Mouse (Mus musculus): Measurements from ENCODE around the gene Guca1b. TPM values are rescaled to one million over a fixed set of nuclear protein-coding genes. Genes with fewer than 3 reads are reported as not detected.

The Guca1b gene
- 0.70 and 0.81 TPM in 2 replicates for polyA plus RNA-seq (2014; fragmentation: Nextera tagmentation; extraction: Ambion mirVana)

GRCm38 (mm10) chr17:47385145-47385544 is at the start of gene Guca1b:
Gene Guca1b, plus strand, starts transcription at chr17:47385393.
- no peaks in the 10 kb centered on the region; the same call in 1 of the 2 replicates for H3K9me3 ChIP-seq (ENCODE audit: control insufficient read depth, low read length)
- WGBS = 35% methylated on average over 10 of the region's 10 CpGs
- H3K27ac ChIP-seq (ENCODE audit: low read depth, low read length) = no peak within 1 kb of the TSS
- no peak for ATAC-seq (ENCODE audit: low FRiP score)
- H3K27me3 ChIP-seq (ENCODE audit: control insufficient read depth, insufficient read depth, low read length) = no peaks in the 10 kb centered on the region; the same call in 1 of the 2 replicates
- DNase-seq (ENCODE audit: low spot score, missing footprints) = no peak
- H3K36me3 ChIP-seq (ENCODE audit: control insufficient read depth, insufficient read depth, low read length) = no peaks in the 10 kb centered on the region
- no peak within 1 kb of the TSS for H3K4me2 ChIP-seq
- H3K4me3 ChIP-seq (ENCODE audit: low read depth, low read length) = no peak within 1 kb of the TSS
- H3K4me1 ChIP-seq (ENCODE audit: control insufficient read depth, insufficient read depth, low read length) = 0 out of 2 replicates have a peak, but pooled peaks cover 3% of the 10 kb centered on the region
- H3K9ac ChIP-seq (ENCODE audit: low read length) = no peak within 1 kb of the TSS

GRCm38 (mm10) chr17:47343121-47343520 is 42.1 kb upstream of the Guca1b start:
- H3K36me3 ChIP-seq (ENCODE audit: control insufficient read depth, insufficient read depth, low read length) = peaks cover 29% of the 10 kb centered on the region
- no peaks in the 10 kb centered on the region for H3K27me3 ChIP-seq (ENCODE audit: control insufficient read depth, insufficient read depth, low read length)
- DNase-seq (ENCODE audit: low spot score, missing footprints) (no peak), ATAC-seq (ENCODE audit: low FRiP score) (no peak)
- H3K9me3 ChIP-seq (ENCODE audit: control insufficient read depth, low read length) = peaks cover 3% of the 10 kb centered on the region; the same call in 1 of the 2 replicates
- WGBS = 83% methylated on average over 2 of the region's 2 CpGs
- H3K4me1 ChIP-seq (ENCODE audit: control insufficient read depth, insufficient read depth, low read length) = no peaks in the 10 kb centered on the region
- no peak overlapping the region for H3K4me2 ChIP-seq
- H3K4me3 ChIP-seq (ENCODE audit: low read depth, low read length) = no peak overlapping the region
- H3K27ac ChIP-seq (ENCODE audit: low read depth, low read length) = no peak overlapping the region
- H3K9ac ChIP-seq (ENCODE audit: low read length) = no peak overlapping the region

GRCm38 (mm10) chr17:47349721-47350319 is 35.4 kb upstream of the Guca1b start:
- H3K4me2 ChIP-seq = no peak overlapping the region
- H3K9ac ChIP-seq (ENCODE audit: low read length) = no peak overlapping the region
- no peaks in the 10 kb centered on the region; the same call in 1 of the 2 replicates for H3K27me3 ChIP-seq (ENCODE audit: control insufficient read depth, insufficient read depth, low read length)
- H3K4me3 ChIP-seq (ENCODE audit: low read depth, low read length) = no peak overlapping the region
- peaks cover 20% of the 10 kb centered on the region for H3K9me3 ChIP-seq (ENCODE audit: control insufficient read depth, low read length)
- peaks cover 48% of the 10 kb centered on the region for H3K36me3 ChIP-seq (ENCODE audit: control insufficient read depth, insufficient read depth, low read length)
- 70% methylated on average over 3 of the region's 3 CpGs for WGBS
- no peak overlapping the region for H3K27ac ChIP-seq (ENCODE audit: low read depth, low read length)
- DNase-seq (ENCODE audit: low spot score, missing footprints) (no peak), ATAC-seq (ENCODE audit: low FRiP score) (no peak)
- no peaks in the 10 kb centered on the region for H3K4me1 ChIP-seq (ENCODE audit: control insufficient read depth, insufficient read depth, low read length)

GRCm38 (mm10) chr17:47359964-47360363 is 25.2 kb upstream of the Guca1b start:
- no peak for ATAC-seq (ENCODE audit: low FRiP score)
- Histone ChIP-seq H3K4me3 (ENCODE audit: low read depth, low read length) (no peak overlapping the region), H3K4me1 (ENCODE audit: control insufficient read depth, insufficient read depth, low read length) (no peaks in the 10 kb centered on the region), H3K36me3 (ENCODE audit: control insufficient read depth, insufficient read depth, low read length) (peaks cover 8% of the 10 kb centered on the region), H3K9me3 (ENCODE audit: control insufficient read depth, low read length) (no peaks in the 10 kb centered on the region), H3K4me2 (no peak overlapping the region), H3K9ac (ENCODE audit: low read length) (no peak overlapping the region), H3K27me3 (ENCODE audit: control insufficient read depth, insufficient read depth, low read length) (no peaks in the 10 kb centered on the region), H3K27ac (ENCODE audit: low read depth, low read length) (no peak overlapping the region)
- no peak for DNase-seq (ENCODE audit: low spot score, missing footprints)
- 35% methylated on average over 6 of the region's 6 CpGs for WGBS

GRCm38 (mm10) chr17:47361343-47361742 is 23.9 kb upstream of the Guca1b start:
- Histone ChIP-seq H3K27me3 (ENCODE audit: control insufficient read depth, insufficient read depth, low read length) (no peaks in the 10 kb centered on the region), H3K4me3 (ENCODE audit: low read depth, low read length) (no peak overlapping the region), H3K9ac (ENCODE audit: low read length) (no peak overlapping the region), H3K36me3 (ENCODE audit: control insufficient read depth, insufficient read depth, low read length) (peaks cover 3% of the 10 kb centered on the region; the same call in 1 of the 2 replicates), H3K4me1 (ENCODE audit: control insufficient read depth, insufficient read depth, low read length) (no peaks in the 10 kb centered on the region), H3K4me2 (no peak overlapping the region), H3K9me3 (ENCODE audit: control insufficient read depth, low read length) (no peaks in the 10 kb centered on the region), H3K27ac (ENCODE audit: low read depth, low read length) (no peak overlapping the region)
- no peak for ATAC-seq (ENCODE audit: low FRiP score)
- no peak for DNase-seq (ENCODE audit: low spot score, missing footprints)
- 88% methylated on average over 11 of the region's 11 CpGs for WGBS

- WGBS = 4% methylated on average over 35 of the region's 35 CpGs
- Histone ChIP-seq H3K9ac (ENCODE audit: low read length) (peak within 1 kb of the TSS; percentile 76), H3K27me3 (ENCODE audit: control insufficient read depth, insufficient read depth, low read length) (peaks cover 5% of the 10 kb centered on the region; the same call in 1 of the 2 replicates), H3K27ac (ENCODE audit: low read depth, low read length) (peak within 1 kb of the TSS; percentile 36; the same call in 1 of the 2 replicates), H3K9me3 (ENCODE audit: control insufficient read depth, low read length) (no peaks in the 10 kb centered on the region), H3K4me2 (peak within 1 kb of the TSS; percentile 81), H3K4me3 (ENCODE audit: low read depth, low read length) (peak within 1 kb of the TSS; percentile 80), H3K4me1 (ENCODE audit: control insufficient read depth, insufficient read depth, low read length) (peaks cover 3% of the 10 kb centered on the region; the same call in 1 of the 2 replicates), H3K36me3 (ENCODE audit: control insufficient read depth, insufficient read depth, low read length) (peaks cover 1% of the 10 kb centered on the region; the same call in 1 of the 2 replicates)
- ATAC-seq (ENCODE audit: low FRiP score) (peak; percentile 87), DNase-seq (ENCODE audit: low spot score, missing footprints) (peak; percentile 99)
Observed at GRCm38 (mm10) chr17:47368401-47369086, 16.6 kb upstream of the Guca1b start, which contains the start of gene Mrps10. Gene Mrps10, plus strand, starts transcription at chr17:47368887.

GRCm38 (mm10) chr17:47369087-47369443 is 16.1 kb upstream of the Guca1b start:
- Histone ChIP-seq H3K4me1 (ENCODE audit: control insufficient read depth, insufficient read depth, low read length) (peaks cover 3% of the 10 kb centered on the region; the same call in 1 of the 2 replicates), H3K9ac (ENCODE audit: low read length) (peak overlapping the region; percentile 76), H3K9me3 (ENCODE audit: control insufficient read depth, low read length) (no peaks in the 10 kb centered on the region), H3K4me2 (peak overlapping the region; percentile 81), H3K36me3 (ENCODE audit: control insufficient read depth, insufficient read depth, low read length) (peaks cover 2% of the 10 kb centered on the region; the same call in 1 of the 2 replicates), H3K4me3 (ENCODE audit: low read depth, low read length) (peak overlapping the region; percentile 80), H3K27me3 (ENCODE audit: control insufficient read depth, insufficient read depth, low read length) (peaks cover 5% of the 10 kb centered on the region; the same call in 1 of the 2 replicates), H3K27ac (ENCODE audit: low read depth, low read length) (peak overlapping the region; percentile 36; the same call in 1 of the 2 replicates)
- no peak for DNase-seq (ENCODE audit: low spot score, missing footprints)
- peak; percentile 51 for ATAC-seq (ENCODE audit: low FRiP score)
- 1% methylated on average over 20 of the region's 20 CpGs for WGBS

- ATAC-seq (ENCODE audit: low FRiP score) (0 out of 2 replicates have a peak, but pooled peaks have one; percentile 59), DNase-seq (ENCODE audit: low spot score, missing footprints) (peak; percentile 94)
- peaks cover 3% of the 10 kb centered on the region; the same call in 1 of the 2 replicates for H3K4me1 ChIP-seq (ENCODE audit: control insufficient read depth, insufficient read depth, low read length)
- H3K36me3 ChIP-seq (ENCODE audit: control insufficient read depth, insufficient read depth, low read length) = peaks cover 8% of the 10 kb centered on the region
- no peak overlapping the region for H3K4me2 ChIP-seq
- no peak overlapping the region for H3K9ac ChIP-seq (ENCODE audit: low read length)
- peaks cover 5% of the 10 kb centered on the region; the same call in 1 of the 2 replicates for H3K27me3 ChIP-seq (ENCODE audit: control insufficient read depth, insufficient read depth, low read length)
- no peak overlapping the region for H3K27ac ChIP-seq (ENCODE audit: low read depth, low read length)
- 10% methylated on average over 4 of the region's 4 CpGs for WGBS
- no peak overlapping the region for H3K4me3 ChIP-seq (ENCODE audit: low read depth, low read length)
- no peaks in the 10 kb centered on the region for H3K9me3 ChIP-seq (ENCODE audit: control insufficient read depth, low read length)
Observed at GRCm38 (mm10) chr17:47371451-47371850, 13.7 kb upstream of the Guca1b start.

GRCm38 (mm10) chr17:47373991-47374390 is 11.2 kb upstream of the Guca1b start:
- DNase-seq (ENCODE audit: low spot score, missing footprints) = no peak
- Histone ChIP-seq H3K36me3 (ENCODE audit: control insufficient read depth, insufficient read depth, low read length) (peaks cover 11% of the 10 kb centered on the region), H3K4me1 (ENCODE audit: control insufficient read depth, insufficient read depth, low read length) (peaks cover 3% of the 10 kb centered on the region; the same call in 1 of the 2 replicates), H3K9me3 (ENCODE audit: control insufficient read depth, low read length) (no peaks in the 10 kb centered on the region), H3K4me2 (no peak overlapping the region), H3K27me3 (ENCODE audit: control insufficient read depth, insufficient read depth, low read length) (no peaks in the 10 kb centered on the region), H3K27ac (ENCODE audit: low read depth, low read length) (no peak overlapping the region), H3K9ac (ENCODE audit: low read length) (no peak overlapping the region), H3K4me3 (ENCODE audit: low read depth, low read length) (no peak overlapping the region)
- 89% methylated on average over 6 of the region's 6 CpGs for WGBS
- no peak for ATAC-seq (ENCODE audit: low FRiP score)

Measured in midbrain, embryonic 11.5 days (tissue).